Mouse (Mus musculus) C2C12 (cell line): ENCODE data around the gene Siglec1. TPM values are rescaled to one million over a fixed set of nuclear protein-coding genes. Genes with fewer than 3 reads are reported as not detected.

Source experiments
- H3K27me3 ChIP-seq: one replicate; pipeline ENCODE4 v1.6.1; 2011; ENCODE audit not compliant: control insufficient read depth, insufficient read depth, insufficient read length
- H3K36me3 ChIP-seq: one replicate; pipeline ENCODE4 v1.6.1; 2011; ENCODE audit not compliant: control insufficient read depth, insufficient read depth
- H3K4me3 ChIP-seq: one replicate; pipeline ENCODE4 v1.5.1; 2011; ENCODE audit warnings: mild to moderate bottlenecking, control low read depth; ENCODE audit not compliant: poor library complexity, insufficient read depth, severe bottlenecking
- H3K79me2 ChIP-seq: one replicate; pipeline ENCODE4 v1.6.1; 2011; ENCODE audit not compliant: control insufficient read depth, insufficient read depth
- H3K79me3 ChIP-seq: one replicate; pipeline ENCODE4 v1.6.1; 2011; ENCODE audit warnings: low read depth, control low read depth
- H3ac ChIP-seq: one replicate; pipeline ENCODE3; 2011; ENCODE audit warnings: low read depth; ENCODE audit not compliant: control insufficient read depth, insufficient read length
- CEBPB ChIP-seq: IDR thresholded peaks from one replicate; pipeline ENCODE4 v1.6.1; 2011; ENCODE audit warnings: low read depth, mild to moderate bottlenecking, control low read depth, moderate library complexity
- CTCF ChIP-seq: IDR thresholded peaks from one replicate; pipeline ENCODE4 v1.5.1; 2011; ENCODE audit not compliant: control insufficient read depth, insufficient read depth, insufficient read length
- FOSL1 ChIP-seq: IDR thresholded peaks from one replicate; pipeline ENCODE4 v1.8.0; 2011; ENCODE audit warnings: mild to moderate bottlenecking, low read length; ENCODE audit not compliant: poor library complexity, insufficient read depth, severe bottlenecking
- MAX ChIP-seq: IDR thresholded peaks from one replicate; pipeline ENCODE4 v1.6.1; 2011; ENCODE audit warnings: mild to moderate bottlenecking, control low read depth
- MYOD1 ChIP-seq: IDR thresholded peaks from one replicate; pipeline ENCODE4 v1.6.1; 2011; ENCODE audit warnings: low read depth; ENCODE audit not compliant: control insufficient read depth, insufficient read length
- MYOG ChIP-seq: IDR thresholded peaks from one replicate; pipeline ENCODE4 v1.6.1; 2011; ENCODE audit not compliant: control insufficient read depth, insufficient read length; ENCODE audit errors: extremely low read depth
- USF1 ChIP-seq: IDR thresholded peaks from one replicate; pipeline ENCODE4 v1.6.1; 2011; ENCODE audit warnings: low read depth, mild to moderate bottlenecking, control low read depth, moderate library complexity
- polyA plus RNA-seq: library from polyadenylated mRNA; unstranded; fragments of >200 nt; fragmentation: generic; extraction: Trizol; gene quantifications from one replicate; pipeline ENCODE4 v1.2.1, GENCODE M21; 2012; ENCODE audit warnings: missing spikeins

The Siglec1 gene
- polyA plus RNA-seq, 1 experiment: 0.01 TPM

- TF ChIP-seq FOSL1 (no peak), MAX (no peak), MYOG (no peak), MYOD1 (no peak), USF1 (no peak), CEBPB (no peak), CTCF (no peak)
- Histone ChIP-seq H3K27me3 (peaks cover 5% of the 10 kb centered on the region), H3K79me2 (no peaks in the 10 kb centered on the region)
Observed at GRCm38 (mm10) chr2:131059781-131060540, 26.6 kb downstream of the Siglec1 start.

GRCm38 (mm10) chr2:131059377-131059776 lies 27.2 kb downstream of the Siglec1 start:
- Histone ChIP-seq H3K4me3 (no peak overlapping the region), H3K27me3 (peaks cover 11% of the 10 kb centered on the region), H3K79me3 (no peaks in the 10 kb centered on the region), H3K79me2 (no peaks in the 10 kb centered on the region), H3K36me3 (no peaks in the 10 kb centered on the region), H3ac (no peak overlapping the region)
- no peak for TF ChIP-seq USF1
- TF ChIP-seq MYOD1: no peak
- TF ChIP-seq MAX: no peak
- TF ChIP-seq CTCF: no peak
- no peak for TF ChIP-seq MYOG
- TF ChIP-seq CEBPB: no peak
- no peak for TF ChIP-seq FOSL1

More at GRCm38 (mm10) chr2:131059781-131060540, 26.6 kb downstream of the Siglec1 start:
- H3ac ChIP-seq: no peak overlapping the region
- no peaks in the 10 kb centered on the region for H3K36me3 ChIP-seq
- H3K4me3 ChIP-seq: no peak overlapping the region
- H3K79me3 ChIP-seq: no peaks in the 10 kb centered on the region

- Histone ChIP-seq H3K4me3 (no peak overlapping the region), H3ac (no peak overlapping the region), H3K79me3 (no peaks in the 10 kb centered on the region), H3K36me3 (no peaks in the 10 kb centered on the region), H3K79me2 (no peaks in the 10 kb centered on the region), H3K27me3 (peaks cover 18% of the 10 kb centered on the region)
- TF ChIP-seq USF1 (no peak), CTCF (no peak), MYOG (no peak), FOSL1 (no peak), MYOD1 (no peak), MAX (no peak), CEBPB (no peak)
Observed at GRCm38 (mm10) chr2:131058672-131059071, 27.9 kb downstream of the Siglec1 start.

- peaks cover 33% of the 10 kb centered on the region for H3K27me3 ChIP-seq
- H3K79me2 ChIP-seq: no peaks in the 10 kb centered on the region
- TF ChIP-seq CTCF (peak; percentile 32), CEBPB (no peak)
- no peaks in the 10 kb centered on the region for H3K79me3 ChIP-seq
- H3K4me3 ChIP-seq: no peak overlapping the region
- H3ac ChIP-seq: no peak overlapping the region
- H3K36me3 ChIP-seq: no peaks in the 10 kb centered on the region
Observed at GRCm38 (mm10) chr2:131056191-131056590, 30.4 kb downstream of the Siglec1 start.

GRCm38 (mm10) chr2:131055631-131056030 lies 30.9 kb downstream of the Siglec1 start:
- no peaks in the 10 kb centered on the region for H3K79me3 ChIP-seq
- peaks cover 34% of the 10 kb centered on the region for H3K27me3 ChIP-seq
- H3ac ChIP-seq: no peak overlapping the region
- H3K36me3 ChIP-seq: no peaks in the 10 kb centered on the region
- H3K79me2 ChIP-seq: no peaks in the 10 kb centered on the region
- peak; percentile 55 for TF ChIP-seq CTCF
- no peak for TF ChIP-seq MYOD1
- no peak for TF ChIP-seq MAX
- no peak overlapping the region for H3K4me3 ChIP-seq

- no peaks in the 10 kb centered on the region for H3K36me3 ChIP-seq
- no peak for TF ChIP-seq FOSL1
- H3K27me3 ChIP-seq: peaks cover 34% of the 10 kb centered on the region
- no peaks in the 10 kb centered on the region for H3K79me3 ChIP-seq
- H3K79me2 ChIP-seq: no peaks in the 10 kb centered on the region
- no peak overlapping the region for H3K4me3 ChIP-seq
- no peak overlapping the region for H3ac ChIP-seq
Observed at GRCm38 (mm10) chr2:131054646-131055264, 31.8 kb downstream of the Siglec1 start.
